Mouse (Mus musculus) heart, embryonic 14.5 days (tissue): Measurements from ENCODE around the gene Cbr2. TPM values are rescaled to one million over a fixed set of nuclear protein-coding genes. Genes with fewer than 3 reads are reported as not detected.
"Not testable (repeated sequence)": the region's sequence is repeated elsewhere in the genome, so short reads cannot be mapped to it uniquely, and the experiment has no call there.

Experiments used
- ATAC-seq: fragments of 200-750 bp; cut with Nextera tagmentation; 2 replicates; pipeline ENCODE4 v1.8.0; 2017; ENCODE audit warnings: low read depth, moderate TSS enrichment; ENCODE audit not compliant: insufficient number of reproducible peaks, insufficient read depth, low FRiP score
- H3K27ac ChIP-seq, 2 experiments: fragments of 200-500 bp in 1 of 2; fragments of 300-500 bp in 1 of 2; sonication (generic) in 1 of 2; replicated peaks in 1 of 2; 2 replicates each; pipeline ENCODE4 v1.5.1; 2012 to 2014; ENCODE audit warnings: low read depth in 2 of 2, low read length in 2 of 2, control low read depth in 1 of 2, mild to moderate bottlenecking in 1 of 2, mixed read lengths in 1 of 2; ENCODE audit not compliant: control insufficient read depth in 1 of 2, insufficient read depth in 1 of 2
- H3K27me3 ChIP-seq: fragments of 300-500 bp; sonication (generic); 2 replicates; pipeline ENCODE4 v1.6.1; 2014; ENCODE audit warnings: mild to moderate bottlenecking, low read length, control low read depth; ENCODE audit not compliant: control insufficient read depth, insufficient read depth
- H3K36me3 ChIP-seq: fragments of 300-500 bp; sonication (generic); 2 replicates; pipeline ENCODE4 v1.6.1; 2014; ENCODE audit warnings: mild to moderate bottlenecking, control low read depth, low read length, mixed read lengths; ENCODE audit not compliant: control insufficient read depth, insufficient read depth
- H3K4me1 ChIP-seq, 2 experiments: fragments of 200-500 bp in 1 of 2; fragments of 300-500 bp in 1 of 2; sonication (generic) in 1 of 2; 2 replicates each; pipeline ENCODE4 v1.6.1; 2012 to 2014; ENCODE audit warnings: low read length in 2 of 2, control low read depth in 1 of 2, mixed read lengths in 1 of 2; ENCODE audit not compliant: control insufficient read depth in 2 of 2, insufficient read depth in 2 of 2
- H3K4me2 ChIP-seq: fragments of 300-500 bp; sonication (generic); 2 replicates; pipeline ENCODE4 v1.6.1; 2014; ENCODE audit warnings: mild to moderate bottlenecking, low read length
- H3K4me3 ChIP-seq, 2 experiments: fragments of 200-500 bp in 1 of 2; fragments of 300-500 bp in 1 of 2; sonication (generic) in 1 of 2; 2 replicates each; pipeline ENCODE4 v1.5.1; 2012 to 2014; ENCODE audit warnings: low read length in 2 of 2, mild to moderate bottlenecking in 2 of 2, control low read depth in 1 of 2, low read depth in 1 of 2, moderate library complexity in 1 of 2; ENCODE audit not compliant: control insufficient read depth in 1 of 2, insufficient read depth in 1 of 2
- H3K9ac ChIP-seq: fragments of 300-500 bp; sonication (generic); 2 replicates; pipeline ENCODE4 v1.6.1; 2014; ENCODE audit warnings: mild to moderate bottlenecking, low read length
- H3K9me3 ChIP-seq: fragments of 300-500 bp; sonication (generic); 2 replicates; pipeline ENCODE4 v1.6.1; 2016; ENCODE audit warnings: low read length, control low read depth; ENCODE audit not compliant: control insufficient read depth
- WGBS: fragments of 180-500 bp; shearing (Covaris S2); extraction: QIAGEN DNeasy Blood & Tissue Kit; methylation state at CpG from one replicate; pipeline ENCODE4 v1.1.7; 2014; 5-methylcytosine and 5-hydroxymethylcytosine counted together
- polyA plus RNA-seq: library from polyadenylated mRNA; unstranded; fragments of >200 nt; fragmentation: Nextera tagmentation; extraction: Ambion mirVana; gene quantifications from 2 replicates; pipeline ENCODE4 v1.2.1, GENCODE M21; 2014

The Cbr2 gene
- polyA plus RNA-seq, result 1.7 and 4.7 TPM in 2 replicates

GRCm38 (mm10) chr11:120731858-120732680 lies at the start of gene Cbr2:
Gene Cbr2, minus strand, starts transcription at chr11:120732114.
- Histone ChIP-seq H3K4me1 (peaks cover 2% of the 10 kb centered on the region in 2 experiments; a peak in 1 of 4 replicates), H3K4me3 (no peak within 1 kb of the TSS), H3K4me2 (no peak within 1 kb of the TSS), H3K9ac (no peak within 1 kb of the TSS), H3K36me3 (no peaks in the 10 kb centered on the region), H3K9me3 (no peaks in the 10 kb centered on the region), H3K27ac (0 out of 4 replicates have a peak within 1 kb of the TSS, but pooled peaks of 1 of the 2 experiments have one; percentile 6), H3K27me3 (peaks cover 15% of the 10 kb centered on the region)
- 60% methylated on average over 12 of the region's 12 CpGs for WGBS
- no peak for ATAC-seq

- H3K4me3 ChIP-seq, H3K27ac ChIP-seq, H3K4me2 ChIP-seq, H3K9ac ChIP-seq, H3K9me3 ChIP-seq, ATAC-seq, H3K27me3 ChIP-seq: not testable (repeated sequence)
- WGBS, result 93% methylated on average over 6 of the region's 6 CpGs
- Histone ChIP-seq H3K36me3 (peaks cover 22% of the 10 kb centered on the region), H3K4me1 (peaks cover 11 to 12% of the 10 kb centered on the region in 2 experiments)
Observed at GRCm38 (mm10) chr11:120781361-120781760, 49.4 kb upstream of the Cbr2 start.

- Histone ChIP-seq H3K27me3 (no peaks in the 10 kb centered on the region), H3K4me1 (peaks cover 5 to 6% of the 10 kb centered on the region in 2 experiments; a peak in 3 of 4 replicates), H3K27ac (no peak overlapping the region), H3K9ac (no peak overlapping the region), H3K4me2 (no peak overlapping the region), H3K36me3 (peaks cover 15% of the 10 kb centered on the region), H3K4me3 (no peak overlapping the region), H3K9me3 (no peaks in the 10 kb centered on the region)
- WGBS, result 89% methylated on average over 1 of the region's 1 CpGs
- ATAC-seq, result no peak
Observed at GRCm38 (mm10) chr11:120779876-120780275, 48.0 kb upstream of the Cbr2 start.

- Histone ChIP-seq H3K9ac (no peak overlapping the region), H3K27ac (no peak overlapping the region), H3K4me1 (no peaks in the 10 kb centered on the region), H3K4me2 (no peak overlapping the region), H3K27me3 (no peaks in the 10 kb centered on the region), H3K4me3 (no peak overlapping the region), H3K9me3 (no peaks in the 10 kb centered on the region), H3K36me3 (peaks cover 13% of the 10 kb centered on the region)
- no peak for ATAC-seq
- 28% methylated on average over 6 of the region's 6 CpGs for WGBS
Observed at GRCm38 (mm10) chr11:120777123-120777522, 45.2 kb upstream of the Cbr2 start.

GRCm38 (mm10) chr11:120775774-120776469 lies 44.0 kb upstream of the Cbr2 start:
- WGBS, result 27% methylated on average over 15 of the region's 15 CpGs
- Histone ChIP-seq H3K9ac (no peak overlapping the region), H3K4me3 (no peak overlapping the region), H3K36me3 (peaks cover 6% of the 10 kb centered on the region), H3K4me1 (no peaks in the 10 kb centered on the region), H3K27ac (no peak overlapping the region), H3K9me3 (no peaks in the 10 kb centered on the region), H3K4me2 (no peak overlapping the region), H3K27me3 (no peaks in the 10 kb centered on the region)
- peak; percentile 48; the same call in 1 of the 2 replicates for ATAC-seq

- WGBS, result 84% methylated on average over 7 of the region's 7 CpGs
- no peak for ATAC-seq
Observed at GRCm38 (mm10) chr11:120773463-120774190, 41.7 kb upstream of the Cbr2 start.

GRCm38 (mm10) chr11:120772749-120773148 lies 40.8 kb upstream of the Cbr2 start:
- Histone ChIP-seq H3K4me1 (no peaks in the 10 kb centered on the region), H3K27ac (no peak overlapping the region), H3K9me3 (no peaks in the 10 kb centered on the region), H3K36me3 (no peaks in the 10 kb centered on the region), H3K4me2 (no peak overlapping the region), H3K4me3 (no peak overlapping the region), H3K9ac (no peak overlapping the region), H3K27me3 (no peaks in the 10 kb centered on the region)
- WGBS, result 55% methylated on average over 3 of the region's 3 CpGs
- ATAC-seq, result no peak

More at GRCm38 (mm10) chr11:120773463-120774190, 41.7 kb upstream of the Cbr2 start:
- Histone ChIP-seq H3K4me2 (no peak overlapping the region), H3K36me3 (no peaks in the 10 kb centered on the region), H3K4me1 (no peaks in the 10 kb centered on the region), H3K27ac (no peak overlapping the region), H3K9ac (no peak overlapping the region), H3K27me3 (no peaks in the 10 kb centered on the region), H3K4me3 (no peak overlapping the region), H3K9me3 (no peaks in the 10 kb centered on the region)
